Mouse (Mus musculus): ENCODE data around the gene Ankrd42.

Ankrd42 gene

DNA sequence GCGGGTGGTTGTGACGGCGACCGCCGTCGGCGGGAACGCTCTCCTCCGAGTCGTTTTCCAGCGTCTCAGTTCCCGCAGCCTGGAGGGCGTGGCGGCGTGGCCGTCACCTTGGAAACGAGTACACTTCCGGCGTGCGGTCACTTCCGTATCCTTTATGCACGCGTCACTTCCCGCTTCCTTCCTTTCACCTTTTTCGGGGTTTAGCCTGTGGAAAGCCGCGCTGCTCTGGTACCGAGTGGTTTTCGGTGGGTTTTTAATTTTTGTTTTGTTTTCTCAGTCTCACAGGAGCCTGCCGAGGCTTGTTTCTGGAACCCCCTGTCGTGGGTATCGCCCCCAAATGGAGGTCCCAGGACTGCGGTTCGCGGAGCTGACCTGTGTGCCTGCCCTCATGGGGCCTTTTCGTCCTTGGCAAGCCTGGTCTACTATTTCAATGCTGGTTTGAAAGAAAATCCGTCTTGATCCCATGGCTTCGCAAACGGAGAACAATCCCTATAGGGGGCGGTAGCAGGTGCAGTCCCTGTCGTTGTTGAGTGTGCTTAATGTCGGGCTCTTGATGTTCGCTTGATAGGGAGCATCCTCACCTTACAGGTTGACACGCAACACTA, at the start of gene Ankrd42:
TSS of gene Ankrd42 (minus strand) at position 122 of the 605 bp plus-strand sequence.
- DNase-seq (ENCODE audit: low spot score in 2 of 2) = peak; percentile 85 to 92

DNA sequence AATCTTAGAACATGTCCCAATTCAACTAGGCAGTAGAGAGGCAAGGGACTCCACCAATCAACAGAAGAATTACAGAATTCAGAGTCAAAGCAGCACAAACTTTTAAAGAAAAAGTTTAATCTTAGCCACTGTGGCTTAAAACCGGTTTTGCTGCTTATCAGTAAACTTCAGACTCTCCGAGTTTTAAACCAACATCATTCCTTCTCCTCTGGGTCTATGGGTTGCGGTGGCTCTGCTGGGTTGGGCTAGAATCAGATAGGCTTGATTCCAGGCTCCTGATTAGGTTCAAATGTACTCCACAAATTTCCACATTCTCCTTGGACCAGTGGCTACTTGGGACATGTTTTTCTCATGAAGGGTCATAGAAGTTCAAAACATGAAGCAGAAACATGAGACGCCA, 40.4 kb upstream of the Ankrd42 start:
- DNase-seq (ENCODE audit: low spot score in 2 of 2) = no peak

DNA sequence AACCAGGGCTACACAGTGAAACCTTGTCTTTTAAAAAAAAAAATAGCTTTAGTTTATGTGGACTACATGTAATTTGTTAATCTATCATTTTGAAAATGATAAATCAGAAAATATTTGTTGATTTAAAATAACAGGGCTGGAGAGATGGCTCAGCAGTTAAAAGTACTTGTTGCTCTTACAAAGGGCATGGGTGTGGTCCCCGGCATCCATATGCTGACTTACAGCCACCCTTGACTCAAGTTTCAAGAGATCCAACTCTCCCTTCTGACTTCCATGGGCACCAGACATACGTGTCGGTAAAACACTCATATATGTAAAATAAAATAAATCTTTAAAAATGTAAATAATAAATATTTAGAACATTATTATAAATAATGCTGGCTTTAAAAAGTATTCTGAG, 38.2 kb upstream of the Ankrd42 start:
- DNase-seq (ENCODE audit: low spot score in 2 of 2) = no peak

DNA sequence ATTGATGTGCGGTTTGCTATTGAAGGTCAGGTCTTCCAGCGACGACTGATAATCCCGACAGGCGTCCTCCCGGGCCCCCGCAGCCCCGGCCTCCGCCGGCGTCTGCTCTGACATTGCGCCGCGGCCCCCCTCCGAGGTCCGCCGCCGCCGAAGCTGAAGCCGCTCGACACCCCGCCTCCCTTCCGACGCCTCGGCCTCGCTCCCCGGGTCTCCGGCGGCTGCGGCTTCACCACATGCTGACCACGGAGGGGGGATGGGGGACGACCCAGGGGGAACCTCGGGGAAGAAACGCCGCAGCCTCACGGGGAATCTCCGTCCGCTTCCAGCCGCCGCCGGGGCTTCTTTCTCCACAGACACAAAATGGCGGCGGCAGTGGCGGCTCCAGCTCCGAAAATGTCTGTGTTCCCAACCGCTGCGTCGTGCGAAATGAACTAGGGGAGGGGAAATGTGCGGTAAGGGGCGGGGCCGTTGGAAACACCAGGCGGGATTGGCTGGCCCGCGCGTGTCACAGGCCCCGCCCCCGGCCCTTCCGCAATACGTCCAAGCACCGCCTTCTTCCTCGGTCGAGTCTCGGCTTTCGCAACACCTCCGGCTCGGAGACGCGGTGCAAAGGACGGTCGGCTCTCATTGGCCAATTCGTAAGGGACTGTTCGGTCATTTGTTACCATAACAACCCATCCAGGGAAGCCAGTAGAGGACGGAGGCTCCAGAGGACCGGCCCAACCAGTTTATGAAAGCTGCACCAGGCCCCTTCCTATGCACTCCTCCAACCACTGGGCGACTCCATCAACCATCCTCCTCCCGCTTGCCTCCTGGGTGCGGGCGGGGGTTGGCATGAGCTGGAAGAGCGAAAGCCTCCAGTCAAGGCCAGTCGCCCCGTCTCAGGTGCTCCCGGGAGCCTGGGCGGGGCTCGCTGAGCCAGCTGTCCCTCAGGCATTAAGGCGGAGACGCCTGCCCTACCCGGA, 32.8 kb upstream of the Ankrd42 start, which contains the start of gene Pcf11:
TSS of gene Pcf11 (minus strand) at position 428 of the 965 bp plus-strand sequence.
- peak; percentile 97 to 98 for DNase-seq (ENCODE audit: low spot score in 2 of 2)

DNA sequence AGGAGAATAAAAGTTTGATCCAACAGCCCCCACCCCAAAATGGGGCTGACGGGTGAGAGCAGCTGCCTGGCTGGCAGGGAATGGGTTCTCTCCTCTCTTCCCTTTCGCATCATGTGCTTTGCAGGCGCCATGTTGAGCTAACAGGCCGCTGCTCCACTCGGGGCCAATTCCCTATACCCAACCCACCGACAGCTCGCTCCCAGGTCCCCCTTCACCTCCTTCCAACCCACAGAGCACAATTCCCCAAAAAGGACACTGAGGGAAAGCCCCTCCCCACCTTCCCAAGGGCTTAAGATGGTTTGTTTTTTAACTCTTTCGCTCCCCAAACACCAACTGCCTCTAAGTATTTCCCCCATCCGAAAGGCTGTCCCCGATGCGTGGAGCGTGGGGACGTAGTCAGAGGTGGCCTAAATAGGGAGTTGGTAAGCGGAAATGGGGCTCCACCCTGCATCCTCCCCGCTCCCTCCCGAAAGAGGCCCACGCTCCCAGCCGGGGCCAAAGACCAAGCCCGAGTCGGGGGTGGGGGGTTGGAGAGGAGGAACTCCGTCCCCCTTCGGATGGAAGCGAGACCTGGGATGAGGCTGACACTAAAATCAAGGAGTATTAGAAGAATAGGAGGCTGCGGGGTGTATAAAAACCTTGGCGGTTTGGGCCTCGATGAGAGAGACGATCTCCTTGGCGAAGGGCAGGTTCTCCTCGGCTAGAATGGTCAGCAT, 32.0 kb upstream of the Ankrd42 start:
- peak; percentile 67 to 85 for DNase-seq (ENCODE audit: low spot score in 2 of 2)

DNA sequence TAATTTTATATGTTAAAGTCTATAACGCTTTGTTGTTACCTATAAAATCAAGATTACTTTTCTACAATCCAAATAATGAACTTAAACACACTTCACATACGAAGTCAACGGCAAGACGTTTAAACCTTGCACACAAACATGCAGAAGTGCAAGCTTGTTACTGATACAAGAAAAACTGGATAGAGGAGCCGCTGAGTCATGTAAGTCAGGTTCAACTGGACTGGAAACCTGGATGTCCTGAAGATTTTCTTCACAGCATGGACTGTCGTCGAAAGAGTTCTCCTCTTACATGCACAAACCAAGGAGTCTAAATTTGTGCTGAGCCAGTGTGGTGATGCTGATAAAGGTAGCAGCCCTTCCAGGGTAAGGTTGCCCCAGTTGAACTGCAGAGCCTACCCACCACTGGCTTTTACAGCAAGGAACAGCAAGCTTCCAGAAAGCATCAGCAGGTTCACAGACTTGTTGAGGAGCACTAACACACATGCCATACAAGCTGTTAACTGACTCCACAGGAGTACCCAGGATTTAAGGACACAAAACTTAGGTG, 29.4 kb upstream of the Ankrd42 start:
- DNase-seq (ENCODE audit: low spot score in 2 of 2) = peak in 1 of 2 experiments; percentile 19

DNA sequence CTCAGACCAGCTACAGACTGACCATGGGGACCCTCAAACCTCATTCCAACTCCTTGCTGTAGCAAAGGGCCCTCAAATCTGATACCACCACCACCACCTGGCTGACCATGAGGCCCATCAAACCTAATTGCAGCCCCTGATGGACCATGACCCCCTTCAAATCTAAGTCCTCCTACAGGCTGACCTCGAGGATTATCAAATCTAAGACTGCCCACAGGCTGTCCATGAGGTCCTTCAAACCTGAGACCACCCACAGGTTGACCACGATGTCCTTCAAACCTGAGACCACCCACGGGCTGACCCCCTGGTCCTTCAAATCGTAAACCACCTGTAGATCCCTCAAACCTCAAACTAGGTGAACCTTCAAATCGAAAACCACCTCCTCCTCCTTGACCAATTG, 21.1 kb upstream of the Ankrd42 start:
- no peak for DNase-seq (ENCODE audit: low spot score in 2 of 2)

DNA sequence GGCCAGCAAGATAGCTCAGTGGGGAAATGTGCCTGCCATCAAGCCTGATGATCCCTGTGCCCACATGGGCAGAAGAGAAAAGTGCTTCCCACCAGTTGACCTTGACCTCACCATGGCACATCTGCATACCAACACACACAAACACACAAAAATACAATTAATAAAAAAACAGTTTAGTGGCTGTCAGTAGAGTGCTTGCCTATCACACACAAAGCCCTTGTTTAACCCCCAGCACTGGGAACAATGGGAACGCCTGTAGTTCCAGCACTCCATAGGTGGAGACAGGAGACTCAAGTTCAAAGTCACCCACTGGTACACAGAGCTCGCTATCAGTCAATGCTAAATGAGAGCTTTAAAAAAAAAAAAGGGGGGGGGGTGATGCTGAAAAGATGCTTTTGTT, 19.4 kb upstream of the Ankrd42 start:
- no peak for DNase-seq (ENCODE audit: low spot score in 2 of 2)

DNA sequence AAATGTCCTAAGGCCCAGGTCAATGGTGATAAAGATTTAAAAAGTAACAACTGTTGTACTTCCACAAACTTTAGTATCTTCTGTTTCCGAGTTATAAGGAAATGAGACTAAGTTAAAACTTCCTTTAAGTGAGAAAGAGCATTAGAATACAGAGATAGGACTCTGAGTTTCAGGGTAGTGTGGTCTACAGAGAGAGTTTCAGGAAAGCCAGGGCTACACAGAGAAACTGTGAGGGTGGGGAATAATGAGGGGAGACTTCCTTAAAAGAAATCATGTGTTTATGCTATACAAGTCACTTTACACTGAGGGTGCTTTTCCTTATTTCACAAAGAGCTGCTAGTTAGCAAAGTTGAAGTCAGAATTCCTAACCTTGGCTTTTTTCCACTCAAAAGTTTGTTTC, 16.4 kb upstream of the Ankrd42 start:
- DNase-seq (ENCODE audit: low spot score in 2 of 2) = no peak

DNA sequence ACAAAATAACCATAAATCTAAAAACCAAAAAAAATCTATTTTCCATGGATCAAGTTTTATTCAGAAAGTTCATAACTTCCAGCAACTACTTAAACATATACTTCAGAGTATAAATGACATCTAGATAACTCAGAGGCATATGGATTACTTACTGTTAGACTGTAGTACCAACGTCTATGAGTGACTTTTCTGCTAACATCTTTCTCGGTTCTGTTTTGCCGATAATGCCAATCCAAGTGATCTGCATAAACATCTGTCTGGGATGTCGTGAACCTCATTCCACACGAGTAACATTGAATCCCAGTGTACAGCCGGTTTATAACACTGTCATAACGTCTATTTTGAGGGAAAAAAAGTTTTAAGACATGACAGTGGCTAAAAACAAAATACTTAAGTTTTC, 10.8 kb upstream of the Ankrd42 start:
- DNase-seq (ENCODE audit: low spot score in 2 of 2) = no peak

DNA sequence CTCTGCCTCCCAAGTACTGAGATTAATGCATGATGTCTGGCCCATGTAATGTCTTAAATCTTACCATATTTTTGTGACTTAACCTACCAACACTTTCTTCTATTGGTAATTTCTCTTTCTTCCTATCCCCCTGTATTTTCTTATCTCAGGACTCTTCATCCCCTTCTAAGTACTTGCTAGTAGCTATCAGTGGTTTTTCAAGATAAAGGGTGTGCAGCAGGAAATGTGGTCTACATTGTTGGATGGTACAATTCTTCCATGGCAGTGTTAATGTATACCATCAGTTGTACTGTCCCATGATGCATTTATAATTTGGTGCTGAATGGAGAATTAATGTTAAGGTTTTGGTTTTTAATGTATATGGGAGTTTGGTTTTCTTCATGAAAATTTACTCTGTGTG, 5.4 kb upstream of the Ankrd42 start:
- DNase-seq (ENCODE audit: low spot score in 2 of 2) = no peak

DNA sequence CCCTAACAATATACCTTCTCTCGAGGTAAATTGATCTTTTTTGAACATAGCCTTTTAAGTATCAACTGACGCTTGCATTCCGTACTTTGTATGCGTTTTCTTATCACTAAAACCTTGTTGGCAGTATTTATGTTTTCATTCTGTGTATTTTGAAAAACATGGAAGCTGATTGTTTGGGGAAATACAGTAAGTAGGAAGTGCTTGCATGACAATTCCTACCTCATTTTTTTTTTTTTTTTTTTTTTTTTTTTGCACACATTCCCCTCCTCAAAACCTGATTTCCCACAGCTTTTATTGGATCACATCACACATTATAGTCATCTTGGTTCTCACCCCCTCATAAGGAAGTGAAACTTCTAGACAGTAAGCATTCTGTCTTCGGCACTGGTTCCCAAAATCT, 1.1 kb upstream of the Ankrd42 start:
- DNase-seq (ENCODE audit: low spot score in 2 of 2) = no peak

DNA sequence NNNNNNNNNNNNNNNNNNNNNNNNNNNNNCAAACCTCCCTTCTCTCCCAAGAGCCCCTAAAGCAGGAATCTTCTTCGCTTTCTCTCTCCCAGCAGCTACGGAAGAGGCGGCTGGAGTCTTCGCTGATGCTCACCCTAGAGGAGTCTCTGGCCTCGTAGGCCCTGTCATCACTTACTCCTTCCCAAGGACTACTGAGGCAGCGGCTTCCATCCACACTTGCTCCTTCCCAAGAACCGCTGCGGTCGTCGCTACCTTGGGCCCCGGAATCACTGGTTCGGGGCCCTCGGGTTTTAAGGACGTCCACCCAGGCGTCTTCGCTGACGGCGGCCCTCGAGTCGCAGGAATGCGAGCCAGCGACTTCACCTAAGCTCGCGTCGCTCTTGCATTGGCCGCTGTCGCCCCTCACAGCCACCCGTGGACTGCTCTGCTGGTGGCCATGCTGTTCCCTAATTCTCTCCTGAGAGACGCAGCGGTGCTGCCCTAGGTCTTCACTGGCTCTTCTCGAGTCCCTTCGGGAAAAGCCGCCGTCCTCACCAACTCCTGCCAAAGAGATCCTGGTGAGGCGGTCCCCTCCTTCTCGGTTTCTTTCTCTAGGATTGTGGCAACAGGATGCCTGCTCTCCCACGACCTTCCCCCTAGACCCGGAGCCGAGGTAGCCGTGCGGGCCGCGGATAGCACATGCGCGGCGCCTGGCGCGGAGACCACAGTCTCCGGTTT, 489 bp downstream of the Ankrd42 start:
- peak in 1 of 2 experiments; percentile 12 for DNase-seq (ENCODE audit: low spot score in 2 of 2)

DNA sequence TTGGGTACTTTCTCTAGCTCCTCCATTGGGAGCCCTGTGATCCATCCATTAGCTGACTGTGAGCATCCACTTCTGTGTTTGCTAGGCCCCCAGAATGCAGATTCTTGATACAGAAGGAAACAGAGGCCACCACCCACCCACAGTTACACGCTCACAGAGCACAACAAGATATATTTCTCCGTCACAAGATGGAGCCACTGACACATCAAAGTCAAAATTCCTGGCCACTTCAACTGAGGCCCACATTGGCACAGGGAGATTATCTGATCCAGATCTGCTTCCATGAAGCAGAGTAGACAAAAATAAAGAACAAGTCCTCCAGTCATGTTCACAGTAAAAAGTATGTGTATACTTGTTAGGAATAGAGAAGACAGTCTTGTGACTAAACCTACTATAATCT, 6.8 kb downstream of the Ankrd42 start:
- DNase-seq (ENCODE audit: low spot score in 2 of 2) = no peak

DNA sequence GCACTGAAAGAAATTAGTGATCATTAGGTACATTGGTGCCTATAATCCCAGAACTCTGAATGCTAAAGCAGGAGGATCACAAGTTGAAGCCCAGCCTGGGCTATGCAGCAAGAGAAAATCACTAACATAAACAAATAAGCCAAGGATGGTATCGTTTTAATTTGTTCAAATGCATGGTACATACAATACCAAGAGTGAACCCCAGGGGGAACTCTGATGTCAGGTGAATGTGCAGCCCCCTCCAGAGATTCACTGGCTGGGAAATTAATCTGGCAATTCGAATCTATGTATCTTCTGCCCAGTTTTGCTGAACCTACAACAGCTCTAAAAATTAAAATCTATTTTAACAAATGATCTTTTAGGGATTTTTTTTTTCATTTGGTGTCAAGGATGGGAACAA, 12.5 kb downstream of the Ankrd42 start:
- DNase-seq (ENCODE audit: low spot score in 2 of 2) = no peak

DNA sequence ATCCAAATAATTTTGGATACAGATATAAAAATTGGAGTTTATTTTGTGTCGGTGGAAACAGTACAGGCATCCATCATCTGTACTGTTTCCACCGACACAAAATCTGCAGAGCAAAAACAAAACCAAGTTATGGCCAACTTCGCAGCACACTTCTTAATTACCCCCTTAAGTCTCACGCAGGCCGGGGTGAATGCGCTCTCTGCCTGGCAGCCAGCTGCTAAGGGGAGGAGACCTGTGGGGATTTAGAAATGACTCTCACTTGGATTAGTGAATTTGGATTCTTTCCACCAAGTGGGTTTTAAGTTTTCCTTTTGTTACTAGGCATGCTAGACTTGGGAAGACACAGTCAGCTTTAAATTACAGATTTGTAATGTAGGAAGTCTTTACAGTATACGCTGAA, 26.1 kb downstream of the Ankrd42 start:
- no peak for DNase-seq (ENCODE audit: low spot score in 2 of 2)

DNA sequence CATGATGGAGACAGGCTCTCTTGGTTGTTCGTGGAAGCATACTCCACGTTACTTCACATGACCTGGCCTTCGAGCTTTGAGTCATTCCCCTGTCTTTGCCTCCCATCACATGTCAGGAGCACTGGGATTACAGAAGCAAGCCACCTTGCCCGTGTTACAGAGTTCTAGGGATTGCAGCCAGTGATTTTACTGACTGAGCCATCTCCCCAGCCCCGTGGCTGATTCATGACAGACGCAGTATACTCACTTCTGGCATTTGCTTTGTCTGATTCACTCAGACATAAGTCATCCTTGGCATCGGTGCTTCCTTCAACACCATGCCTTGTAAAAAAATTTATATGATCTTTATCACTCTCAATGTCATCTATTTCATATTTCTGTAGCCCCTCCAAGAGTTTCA, 32.0 kb downstream of the Ankrd42 start:
- no peak for DNase-seq (ENCODE audit: low spot score in 2 of 2)

DNA sequence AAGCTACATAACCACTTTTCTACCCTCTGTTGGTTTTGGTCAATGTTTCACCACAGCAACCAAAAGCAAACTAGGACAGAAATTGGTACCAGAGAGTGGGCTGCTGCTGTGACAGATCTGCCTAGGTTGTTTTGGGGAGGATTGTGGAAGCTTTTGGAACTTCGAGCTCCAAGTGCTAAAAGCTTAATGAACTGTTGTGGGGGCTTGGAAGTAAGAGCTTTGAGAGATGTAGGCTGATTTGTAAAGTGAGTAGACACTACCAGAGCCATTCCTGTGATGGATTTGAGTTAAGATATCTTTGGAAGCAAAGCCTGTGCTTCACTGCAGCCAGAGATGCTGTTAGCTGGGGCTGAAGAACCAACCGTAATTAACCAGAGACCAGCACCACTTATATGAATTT, 46.1 kb downstream of the Ankrd42 start:
- DNase-seq (ENCODE audit: low spot score in 2 of 2) = no peak

DNA sequence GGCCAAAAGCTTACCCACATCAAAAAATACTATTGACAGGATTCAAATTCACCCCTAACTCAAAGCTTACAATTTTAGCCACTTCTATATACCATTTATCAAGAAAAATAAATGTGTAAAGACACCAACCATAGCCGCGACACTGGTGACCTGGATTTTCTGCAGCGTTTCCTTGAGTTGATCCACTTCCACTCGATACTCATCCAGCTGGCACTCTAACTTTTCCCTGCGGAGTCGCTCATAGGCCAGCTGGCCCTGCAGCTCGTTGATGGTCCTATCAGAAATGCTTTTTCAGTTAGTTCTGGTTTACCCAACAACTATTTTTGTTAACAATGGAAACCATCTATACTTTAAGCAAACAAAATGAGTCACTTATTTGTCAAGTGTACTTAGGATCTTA, 47.0 kb downstream of the Ankrd42 start:
- DNase-seq (ENCODE audit: low spot score in 2 of 2) = no peak

DNA sequence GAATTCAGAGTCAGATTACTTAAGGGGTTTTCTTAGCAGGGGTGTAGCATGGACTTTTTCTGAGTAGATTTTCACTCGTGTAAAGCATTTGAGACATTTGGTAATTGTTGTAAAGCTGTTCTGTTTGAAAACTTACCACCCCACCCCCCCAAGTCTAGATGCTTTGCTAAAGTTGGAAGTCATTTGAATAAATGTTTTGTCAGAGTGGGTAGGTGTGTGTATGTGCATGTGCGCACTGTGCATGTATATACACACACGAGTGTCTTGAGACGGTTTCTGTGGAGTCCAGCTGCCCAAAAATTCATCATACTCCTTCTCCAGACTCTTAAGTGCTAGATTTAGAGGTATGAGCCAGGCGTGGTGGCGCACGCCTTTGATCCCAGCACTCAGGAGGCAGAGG, 53.4 kb downstream of the Ankrd42 start:
- DNase-seq (ENCODE audit: low spot score in 2 of 2) = no peak

DNA sequence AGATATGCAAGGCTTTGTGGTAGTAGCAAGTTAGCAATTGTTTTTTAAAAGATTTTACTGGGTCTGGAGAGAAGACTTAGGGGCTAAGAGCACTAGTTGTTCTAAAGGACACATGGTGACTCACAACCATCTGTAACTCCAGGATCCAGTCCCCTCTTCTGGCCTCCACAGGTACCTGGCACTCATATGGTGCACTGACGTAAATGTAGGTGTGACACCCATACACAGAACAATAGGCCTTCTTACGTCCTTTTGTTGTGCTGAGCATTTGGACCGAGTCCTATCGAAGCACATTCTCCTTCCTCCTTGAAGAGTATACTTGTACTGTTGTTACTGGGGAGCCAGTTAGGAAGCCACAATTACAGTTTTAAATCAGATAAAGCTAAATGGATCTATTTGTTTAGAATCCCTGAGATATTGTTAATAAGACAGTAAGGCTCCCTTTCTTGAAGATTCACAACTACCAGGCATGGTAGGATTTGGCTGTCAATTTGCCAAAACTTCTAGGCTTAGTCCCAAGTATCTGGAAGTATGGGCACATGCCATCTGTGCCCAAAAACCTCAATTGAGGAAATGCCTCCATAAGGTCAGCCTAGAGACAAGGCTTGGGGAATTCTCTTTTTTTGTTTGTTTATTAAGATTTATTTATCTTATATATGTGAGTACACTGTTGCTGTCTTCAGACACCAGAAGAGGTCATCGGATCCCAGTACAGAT, 56.3 kb downstream of the Ankrd42 start:
- DNase-seq (ENCODE audit: low spot score in 2 of 2) = no peak

Data from spleen, postnatal 4 days (tissue).